Mouse (Mus musculus) gastrocnemius, postnatal 25 days (tissue): ENCODE data around the gene Gm48552. TPM values are rescaled to one million over a fixed set of nuclear protein-coding genes. Genes with fewer than 3 reads are reported as not detected.

Experiments used
- DNase-seq: peaks from one replicate; pipeline ENCODE4 v3.0.0; 2022
- total RNA-seq, 2 experiments: library from RNA; stranded (reverse); gene quantifications; 1 replicate in 1 of 2; 2 replicates in 1 of 2; pipeline ENCODE4 v1.2.3; 2021

Gene Gm48552
- total RNA-seq, 2 experiments from 2014 or later = 0.59 TPM; not detected in 1

DNA sequence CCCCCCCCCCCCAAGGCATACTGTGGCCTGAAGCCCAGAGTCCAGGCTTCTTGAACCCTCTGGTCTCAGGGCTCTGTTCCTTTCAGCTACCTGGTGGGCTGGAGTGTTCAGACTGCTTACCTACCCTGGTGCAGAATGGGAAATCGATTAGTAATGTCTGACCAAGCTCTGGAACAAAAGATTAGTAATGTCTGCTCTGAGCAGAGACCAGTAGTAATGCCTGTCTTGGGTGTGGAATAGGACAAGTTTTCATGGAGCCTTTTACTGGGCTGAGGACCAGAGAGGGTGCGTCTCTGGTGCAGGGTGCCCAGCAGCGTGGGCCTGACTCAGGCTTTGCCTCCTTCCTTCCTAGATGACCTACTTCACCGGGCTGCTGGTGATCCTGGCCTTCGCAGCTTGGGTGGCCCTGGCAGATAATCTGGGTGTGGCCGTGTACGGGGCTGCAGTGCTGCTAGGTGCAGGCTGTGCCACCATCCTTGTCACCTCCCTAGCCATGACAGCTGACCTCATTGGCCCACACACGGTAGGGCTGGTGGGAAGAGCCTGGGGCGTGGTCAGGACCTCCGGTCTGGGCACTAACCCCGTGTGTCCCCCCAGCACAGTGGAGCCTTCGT is 26.4 kb upstream of the Gm48552 start:
- no peak for DNase-seq

DNA sequence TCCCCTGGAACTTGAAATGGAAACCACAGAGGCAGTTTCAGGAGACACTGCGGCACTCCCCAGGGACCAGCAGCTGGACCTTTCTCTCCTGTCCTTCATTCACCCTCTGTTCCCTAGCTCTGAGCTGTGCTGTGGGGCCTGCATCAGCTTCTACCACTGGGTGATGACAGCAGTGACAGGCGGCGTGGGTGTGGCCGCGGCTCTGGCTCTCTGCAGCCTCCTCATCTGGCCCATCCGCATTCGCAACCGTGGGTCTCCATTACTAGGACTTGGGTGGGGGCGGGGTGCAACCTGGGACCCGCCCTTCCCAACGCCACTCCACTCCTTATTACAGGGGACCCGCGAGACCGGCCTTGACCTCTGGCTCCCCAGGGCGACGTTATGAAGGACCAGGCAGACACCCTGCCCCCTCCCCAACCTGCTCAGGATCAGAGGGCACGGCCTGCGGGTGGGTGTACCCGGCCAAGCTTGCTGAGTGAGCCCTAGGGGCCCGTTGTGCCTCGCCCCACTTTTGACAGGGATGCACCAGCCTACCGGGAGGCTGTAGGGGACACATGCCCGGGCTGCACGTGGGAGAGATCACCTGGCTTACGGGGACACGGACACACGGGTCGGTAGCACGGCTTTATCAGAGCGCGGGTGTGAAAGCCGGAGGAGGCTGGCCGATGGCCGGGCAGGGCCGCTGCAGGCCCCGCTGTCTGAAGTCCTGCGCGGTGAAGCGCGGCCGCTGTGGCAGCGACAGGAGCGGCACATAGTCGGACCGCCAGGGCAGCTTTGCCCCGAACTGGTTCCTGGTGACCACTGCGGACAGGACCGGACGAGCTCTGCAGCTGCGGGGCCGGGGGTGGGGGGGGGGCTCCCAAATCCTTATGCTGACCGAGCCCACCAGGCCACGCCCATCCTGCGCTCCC is 25.1 kb upstream of the Gm48552 start:
- DNase-seq = no peak

DNA sequence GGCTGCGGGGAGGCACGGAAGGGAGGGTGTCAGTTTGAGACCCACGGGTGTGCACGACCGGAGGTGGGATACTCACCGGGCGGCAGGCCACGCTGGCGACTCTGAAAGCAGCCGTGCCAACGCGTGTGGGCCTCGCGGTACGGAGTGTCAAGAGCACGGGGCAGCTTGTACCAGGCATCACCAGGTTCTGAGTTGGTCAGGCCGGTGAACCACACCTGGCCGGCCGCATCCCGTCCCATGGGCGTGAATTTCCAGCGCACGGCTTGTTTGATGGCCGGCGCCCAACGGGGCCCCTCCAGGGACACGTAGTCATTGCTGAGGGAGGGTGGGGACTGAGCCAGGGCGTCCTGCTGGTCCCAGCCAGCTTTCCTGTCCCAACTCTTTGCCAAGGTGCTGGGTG is 24.1 kb upstream of the Gm48552 start:
- DNase-seq = no peak

DNA sequence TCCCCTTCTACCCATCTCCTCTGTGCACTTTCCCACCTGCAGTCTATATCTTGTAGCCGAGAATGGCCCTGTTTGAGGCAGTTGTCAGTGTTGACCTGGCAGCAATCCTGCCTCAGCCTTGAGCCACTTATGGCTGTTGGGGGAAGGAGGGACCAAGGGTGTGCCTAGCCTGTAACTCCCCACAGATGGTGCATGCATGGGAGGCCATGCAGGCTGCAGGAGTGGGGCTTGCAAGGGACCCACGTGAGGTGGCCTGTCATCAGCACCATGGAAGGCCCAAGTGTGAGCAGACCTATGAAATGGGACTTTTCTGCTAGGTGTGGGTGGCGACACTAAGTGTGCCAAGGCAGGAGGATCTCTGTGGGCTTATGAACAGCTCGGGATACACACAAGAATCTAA is 23.7 kb upstream of the Gm48552 start:
- no peak for DNase-seq

DNA sequence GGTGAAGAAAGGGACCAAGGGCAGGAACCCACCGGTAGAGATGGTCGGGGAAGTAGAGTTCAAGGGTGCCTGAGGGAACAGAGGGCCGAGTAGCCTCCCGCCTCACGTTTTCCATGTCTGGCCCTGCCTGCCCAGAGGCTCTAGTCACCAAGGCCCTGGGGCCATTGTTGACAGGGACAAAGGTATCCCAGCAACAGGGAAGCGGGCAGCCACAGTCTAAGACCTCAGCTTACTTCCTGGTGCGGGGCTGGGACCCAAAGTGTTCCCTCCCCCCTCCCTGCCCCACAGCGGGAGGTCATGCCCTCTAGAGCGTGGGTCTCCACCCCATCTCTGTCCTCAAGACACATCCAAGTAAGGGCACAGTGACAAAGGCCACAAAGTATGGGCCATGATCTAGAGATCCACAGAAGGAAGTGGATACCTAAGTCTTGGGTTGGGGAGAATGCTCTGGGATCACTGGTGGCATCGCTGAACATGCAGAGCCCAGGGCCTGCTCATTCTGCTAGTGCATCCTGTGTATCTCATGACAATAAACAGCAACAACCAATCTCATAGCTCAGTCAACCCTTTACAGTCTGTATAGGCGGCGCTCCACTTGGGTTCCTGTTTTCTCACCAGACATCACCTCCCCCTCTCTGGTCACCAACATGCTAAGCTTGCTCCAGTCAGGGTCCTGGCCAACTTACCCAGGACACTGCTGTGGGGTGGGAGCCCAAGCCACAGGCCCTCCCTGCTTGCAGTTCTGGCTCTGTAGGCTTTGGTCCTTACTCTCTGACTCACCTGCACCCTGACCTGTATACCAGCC is 22.9 kb upstream of the Gm48552 start, which contains the start of gene 4930404N11Rik:
Gene 4930404N11Rik, minus strand, starts transcription at position 145 of the 805 bp plus-strand sequence.
- DNase-seq = no peak

DNA sequence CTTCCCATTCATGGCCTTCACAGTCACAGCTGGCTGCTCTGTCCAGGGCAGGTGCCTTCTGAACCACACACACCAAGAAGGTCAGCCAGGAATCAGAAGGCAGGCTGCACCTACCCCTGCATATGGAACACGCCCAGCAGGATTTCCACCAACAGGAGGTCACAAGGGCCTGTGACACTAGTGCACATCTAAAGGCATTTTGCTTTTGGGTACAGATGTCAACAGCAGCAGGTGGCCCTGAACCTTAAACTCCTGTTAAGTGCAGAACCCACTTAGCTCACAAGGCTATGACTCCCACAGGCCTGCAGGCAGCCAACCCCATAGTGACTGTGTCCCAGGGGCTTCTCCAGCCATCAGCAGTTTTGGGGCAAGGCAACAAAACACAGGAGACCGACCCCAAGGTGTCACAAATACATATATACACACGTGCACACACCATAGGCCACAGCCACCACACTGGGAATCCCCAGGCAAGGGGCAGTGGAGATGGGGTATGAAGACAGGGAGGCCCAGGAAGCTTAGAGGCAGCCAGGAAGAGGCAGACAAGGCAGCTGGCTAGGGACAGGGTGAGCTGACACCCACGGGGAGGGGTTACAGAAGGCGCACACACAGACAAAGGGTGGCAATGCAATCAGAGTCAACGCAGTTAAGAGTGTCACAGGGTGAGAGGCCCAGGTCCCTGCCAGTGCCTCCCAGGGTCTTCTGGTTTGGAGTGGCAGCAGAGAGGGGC is 22.2 kb upstream of the Gm48552 start:
- DNase-seq = no peak

DNA sequence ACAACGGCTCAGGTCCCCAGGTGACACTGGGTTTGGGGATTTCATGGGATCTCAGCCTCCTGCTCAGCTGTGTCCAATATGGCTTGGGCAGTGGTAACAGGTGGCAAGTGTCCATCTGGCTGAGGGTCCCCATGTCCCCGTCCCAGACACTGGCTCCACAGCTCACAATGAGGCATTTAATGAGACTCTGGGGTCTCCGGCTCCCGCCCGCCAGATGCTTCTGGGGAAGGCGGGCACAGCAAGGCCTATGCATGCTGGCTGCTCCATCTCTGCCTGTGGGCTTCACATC is 21.7 kb upstream of the Gm48552 start:
- DNase-seq = no peak

DNA sequence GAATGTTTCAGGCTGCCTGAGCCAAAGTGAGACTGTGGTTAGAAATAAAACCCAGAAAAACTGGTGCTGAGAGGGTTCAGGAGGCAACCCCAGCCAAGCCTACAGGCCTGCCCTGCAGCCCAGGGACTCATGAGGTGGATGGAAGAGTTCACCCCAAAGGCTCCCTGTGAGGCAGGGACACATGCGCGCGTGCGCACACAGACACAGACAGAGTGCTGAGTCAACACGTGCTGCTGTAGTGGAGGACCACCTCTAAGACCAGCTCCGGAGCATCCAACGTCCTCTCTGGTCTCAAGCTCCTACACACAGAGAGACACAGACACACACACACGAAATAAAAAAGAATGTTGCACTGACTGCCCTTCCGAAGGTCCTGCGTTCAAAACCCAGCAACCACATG is 13.5 kb upstream of the Gm48552 start:
- no peak for DNase-seq

DNA sequence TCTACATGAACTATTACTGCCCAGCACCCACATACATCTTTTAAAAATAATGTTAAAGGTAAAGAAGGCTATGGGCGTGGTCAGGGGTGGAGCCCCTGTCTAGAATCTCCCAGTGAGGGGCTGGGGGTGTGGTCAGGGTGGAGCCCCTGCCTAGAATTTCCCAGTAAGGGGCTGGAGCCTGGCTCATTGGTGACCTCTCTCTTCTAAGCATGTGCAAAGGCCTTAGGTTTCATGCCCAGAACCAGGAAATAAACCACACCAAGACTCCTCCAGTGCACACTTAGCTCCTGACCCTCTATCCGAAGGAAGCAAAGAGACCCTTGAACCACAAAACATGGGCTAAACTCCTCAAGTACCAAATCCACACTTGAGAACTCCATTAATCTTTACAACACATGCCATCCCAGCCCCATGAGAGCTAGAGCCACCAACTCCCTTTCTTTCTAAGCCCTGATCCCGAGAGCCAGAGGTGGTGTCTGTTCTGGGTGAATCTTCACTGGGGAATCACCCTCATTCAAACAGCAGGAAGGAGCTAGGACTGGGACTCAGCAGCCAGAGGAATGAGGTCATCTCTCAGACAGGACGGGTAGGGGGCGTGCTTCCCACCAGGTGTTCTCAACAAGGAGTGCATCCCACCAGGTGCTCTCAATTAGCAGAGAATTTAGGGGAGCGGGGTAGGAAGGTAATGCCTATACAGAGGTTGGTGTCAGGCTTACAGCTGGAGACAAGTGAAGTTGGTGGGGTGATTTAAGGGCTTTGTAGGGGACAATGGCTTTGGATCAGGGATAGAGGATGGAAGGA is 12.0 kb upstream of the Gm48552 start:
- no peak for DNase-seq

DNA sequence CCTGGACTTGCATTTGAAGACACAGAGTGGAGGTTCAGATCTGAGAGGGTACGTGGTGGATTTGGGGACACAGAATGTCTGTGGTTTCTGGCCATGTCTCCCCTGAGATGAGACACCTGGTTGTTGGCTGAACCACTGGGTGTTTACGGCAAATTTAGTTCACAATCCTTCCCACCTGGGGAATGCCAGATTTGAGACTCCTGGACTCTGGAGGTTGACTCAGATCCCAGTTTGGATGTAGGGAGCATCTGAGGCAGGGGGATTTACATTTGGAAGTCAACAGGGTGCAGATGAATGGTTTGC is 11.5 kb upstream of the Gm48552 start:
- DNase-seq = no peak

DNA sequence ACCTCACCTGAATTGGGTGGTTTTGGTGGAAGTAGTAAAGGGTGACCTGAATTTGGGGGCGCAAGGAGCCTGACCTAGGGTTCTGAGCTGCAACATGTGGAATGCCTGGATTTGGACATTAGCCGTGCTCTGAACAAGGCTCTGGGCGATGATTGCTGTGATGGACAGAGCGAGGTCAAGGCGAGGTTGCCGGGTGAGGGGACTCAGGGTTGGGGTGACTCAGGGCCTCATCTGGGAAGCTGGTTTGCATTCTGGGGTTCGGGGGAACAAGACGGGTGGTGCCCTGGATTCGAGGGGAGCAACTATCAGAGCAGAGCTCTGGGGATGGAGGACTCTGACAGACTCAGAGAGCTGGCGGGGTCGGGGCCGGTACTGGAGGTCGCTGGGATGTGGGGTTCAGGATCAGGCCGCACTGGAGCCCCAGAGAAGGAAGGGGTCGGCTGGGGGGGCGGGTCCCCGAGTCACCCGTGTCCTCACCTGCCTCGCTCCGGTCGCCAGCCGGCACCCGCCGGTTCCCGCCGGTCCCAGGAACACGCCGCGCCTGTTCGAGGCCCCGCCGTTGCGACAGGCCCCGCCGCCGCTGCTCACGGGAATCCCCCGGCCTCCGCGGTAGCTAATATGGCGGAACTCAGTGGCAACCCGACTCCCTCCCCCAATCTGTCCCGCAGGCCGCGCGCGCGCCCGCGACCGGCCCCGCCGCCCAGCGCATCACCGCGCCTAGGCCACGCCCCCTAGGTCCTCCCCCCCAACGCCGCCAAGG is 10.8 kb upstream of the Gm48552 start, which contains the start of gene Fzr1:
Gene Fzr1, minus strand, starts transcription at position 724 of the 760 bp plus-strand sequence.
- DNase-seq = no peak

DNA sequence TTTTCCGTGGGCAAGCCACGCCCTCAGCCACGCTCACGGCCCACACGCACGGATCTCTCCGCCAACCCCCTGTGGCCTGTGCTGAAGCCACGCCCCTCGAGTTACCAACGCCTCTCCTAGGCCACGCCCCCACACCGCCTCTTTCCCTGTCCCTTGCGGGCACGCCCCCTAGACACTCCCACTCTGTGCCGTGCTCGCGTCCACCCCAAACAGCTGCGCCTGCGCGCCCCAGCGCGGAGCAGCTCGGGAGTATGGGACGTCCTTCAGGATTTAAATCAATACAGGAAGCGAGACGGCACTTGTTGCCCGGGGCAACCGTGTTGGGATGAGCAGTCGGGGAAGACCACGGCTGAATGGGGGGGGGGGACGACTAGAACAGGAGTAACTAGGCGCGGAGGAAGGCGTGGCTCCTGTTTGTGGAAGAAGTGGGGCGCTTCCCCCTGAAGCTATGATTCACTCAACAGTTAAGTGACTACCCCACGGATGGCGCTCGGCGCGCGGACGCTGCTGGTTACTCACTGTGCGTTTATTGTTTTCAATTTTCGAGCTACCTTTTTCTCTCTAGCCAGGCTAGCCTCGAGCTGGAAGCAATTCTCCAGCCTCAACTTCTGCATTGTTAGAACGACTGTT is 10.1 kb upstream of the Gm48552 start:
- peak; percentile 100 for DNase-seq

DNA sequence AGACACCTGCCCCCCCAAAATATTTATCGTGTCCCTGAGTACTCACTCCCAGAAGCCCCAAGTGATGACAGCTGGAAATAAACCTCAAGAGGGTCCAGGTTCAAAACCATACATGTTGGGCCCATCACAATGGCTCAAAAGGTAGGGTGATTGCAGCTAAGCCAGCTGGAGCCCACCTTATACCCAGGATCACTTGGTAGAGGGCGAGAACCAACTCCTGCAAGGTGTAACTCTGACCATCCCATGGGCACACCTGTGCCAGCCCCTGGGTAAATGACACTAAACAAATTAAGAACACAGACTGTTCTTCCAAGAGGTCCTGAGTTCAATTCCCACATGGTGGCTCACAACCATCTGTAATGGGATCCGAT is 9.6 kb upstream of the Gm48552 start:
- DNase-seq = no peak

DNA sequence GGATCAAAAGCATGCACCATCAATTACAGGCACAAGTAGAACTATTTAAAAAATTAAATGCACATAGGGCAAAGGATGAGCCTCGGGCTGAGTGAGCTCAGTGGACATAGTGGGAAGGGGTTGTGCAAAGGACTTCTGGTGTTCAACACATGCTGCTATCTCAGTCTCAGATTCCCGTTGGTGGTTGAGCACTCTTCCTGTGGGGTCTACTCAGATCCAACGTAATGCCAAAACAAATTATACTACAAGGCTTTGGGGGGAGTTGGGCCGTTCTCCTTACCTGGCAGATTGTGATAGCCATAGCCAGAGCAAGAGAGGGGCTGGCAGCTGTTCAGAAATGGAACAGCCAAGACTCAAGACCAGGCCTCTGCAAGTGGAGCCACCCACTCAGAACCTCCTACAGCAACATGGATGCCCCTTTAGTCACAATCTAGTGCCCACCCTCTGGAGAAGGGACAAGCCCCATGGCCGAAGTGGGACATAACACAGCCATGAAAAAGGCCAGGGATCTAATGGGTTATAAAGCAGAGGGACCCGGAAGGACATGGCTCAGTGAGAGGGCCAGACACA is 8.9 kb upstream of the Gm48552 start:
- no peak for DNase-seq

DNA sequence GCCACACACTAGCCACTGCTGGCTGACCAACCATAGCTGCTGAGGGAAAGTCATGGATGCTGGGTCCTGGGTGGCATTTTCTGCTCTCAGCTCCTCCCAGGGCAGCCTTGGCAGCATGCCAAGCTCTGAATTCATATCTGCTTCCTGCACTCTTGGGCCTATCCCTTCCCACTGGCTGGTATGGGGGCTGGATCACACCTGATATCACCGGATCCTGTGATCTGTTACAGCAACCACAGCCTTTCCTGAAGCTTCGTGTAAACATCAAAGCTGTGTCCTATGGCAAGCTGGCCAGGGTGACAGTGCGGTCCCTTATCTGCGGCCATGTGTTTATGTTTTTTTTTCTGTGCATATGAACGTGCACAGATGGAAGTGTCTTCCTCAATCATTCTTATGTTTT is 6.8 kb upstream of the Gm48552 start:
- DNase-seq = no peak

DNA sequence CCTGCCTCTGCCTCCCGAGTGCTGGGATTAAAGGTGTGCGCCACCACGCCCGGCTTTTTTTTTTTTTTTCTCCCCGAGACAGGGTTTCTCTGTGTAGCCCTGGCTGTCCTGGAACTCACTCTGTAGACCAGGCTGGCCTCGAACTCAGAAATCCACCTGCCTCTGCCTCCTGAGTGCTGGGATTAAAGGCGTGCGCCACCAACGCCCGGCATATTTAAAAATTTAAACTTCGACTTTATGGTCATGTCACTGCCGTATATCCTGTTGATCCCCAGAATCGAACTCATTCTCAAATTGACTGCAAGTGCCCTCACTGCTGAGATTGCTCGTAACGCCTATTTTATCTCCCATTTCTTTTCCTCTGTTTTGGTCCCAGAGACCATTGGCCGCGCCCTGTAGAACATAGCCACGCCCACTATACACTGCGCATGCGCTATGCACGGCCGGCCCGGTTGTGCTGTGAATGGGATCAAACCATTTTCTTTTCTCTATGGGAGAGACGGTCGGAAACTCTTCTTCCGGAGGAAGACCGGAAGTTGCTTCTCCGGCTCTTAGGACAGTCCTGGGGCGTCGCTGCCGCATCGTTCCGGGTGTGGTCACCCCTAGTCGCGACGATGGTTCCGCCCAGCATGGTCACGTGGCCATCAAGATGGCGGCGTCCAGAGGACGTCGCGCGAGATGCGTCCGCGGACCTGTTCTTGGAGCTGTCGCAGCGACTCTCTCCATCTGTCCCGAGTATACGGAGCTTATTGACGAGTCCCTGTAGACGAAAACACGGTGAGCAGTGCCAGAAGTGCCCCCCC is 4.8 kb upstream of the Gm48552 start, which contains the start of the genes Dohh and Gm48551:
Gene Dohh, plus strand, starts transcription at position 627 of the 803 bp plus-strand sequence.
Gene Gm48551, plus strand, starts transcription at position 665 of the 803 bp plus-strand sequence.
- peak; percentile 96 for DNase-seq

DNA sequence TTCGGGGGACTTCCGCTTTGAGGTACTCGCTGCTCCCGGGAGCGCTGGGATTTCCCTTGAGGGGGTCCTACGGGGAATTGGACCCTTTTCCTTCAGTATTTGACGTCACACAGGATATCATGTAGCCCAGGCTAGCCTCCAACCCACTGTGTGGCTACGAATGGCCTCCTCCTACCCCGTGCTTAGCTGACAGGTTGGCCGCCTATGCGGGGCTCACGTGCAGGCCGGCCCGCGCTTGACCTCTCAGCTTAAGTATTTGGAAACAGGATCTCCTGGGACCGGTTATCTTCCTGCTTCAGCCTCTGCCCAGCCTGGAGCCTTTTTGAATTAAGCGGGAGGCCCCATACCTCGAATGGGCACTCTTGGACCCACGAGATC is 4.2 kb upstream of the Gm48552 start:
- no peak for DNase-seq

DNA sequence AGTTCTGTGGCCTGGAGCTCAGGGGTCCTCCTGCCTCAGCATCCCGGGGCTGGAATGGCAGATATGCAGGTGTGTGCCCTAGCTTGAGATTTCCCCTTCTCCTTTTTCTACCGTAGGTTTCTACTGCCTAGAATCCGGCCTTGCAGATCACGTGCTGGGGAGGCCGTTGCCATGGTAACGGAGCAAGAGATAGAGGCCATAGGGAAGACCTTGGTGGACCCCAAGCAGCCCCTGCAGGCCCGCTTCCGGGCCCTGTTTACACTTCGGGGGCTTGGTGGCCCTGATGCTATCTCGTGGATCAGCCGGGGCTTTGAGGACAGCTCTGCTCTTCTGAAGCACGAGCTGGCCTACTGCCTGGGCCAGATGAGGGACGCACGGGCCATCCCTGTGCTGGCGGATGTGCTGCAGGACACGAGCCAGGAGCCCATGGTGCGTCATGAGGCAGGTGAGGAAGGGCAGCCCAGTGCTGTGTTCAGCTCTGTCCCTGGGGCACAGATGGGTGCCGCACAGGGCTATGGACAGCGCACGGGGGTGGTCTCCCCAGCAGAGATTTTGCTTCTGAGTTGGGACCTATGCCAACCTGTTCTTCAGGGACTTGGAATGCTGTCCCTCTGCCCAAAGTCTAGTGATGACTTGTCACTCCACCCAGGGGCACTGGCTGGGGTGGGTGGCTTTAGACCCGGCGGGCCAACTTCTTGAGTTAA is 3.0 kb upstream of the Gm48552 start:
- DNase-seq = no peak
